Mouse (Mus musculus): ENCODE measurements around the gene Cachd1.

Gene Cachd1

DNA sequence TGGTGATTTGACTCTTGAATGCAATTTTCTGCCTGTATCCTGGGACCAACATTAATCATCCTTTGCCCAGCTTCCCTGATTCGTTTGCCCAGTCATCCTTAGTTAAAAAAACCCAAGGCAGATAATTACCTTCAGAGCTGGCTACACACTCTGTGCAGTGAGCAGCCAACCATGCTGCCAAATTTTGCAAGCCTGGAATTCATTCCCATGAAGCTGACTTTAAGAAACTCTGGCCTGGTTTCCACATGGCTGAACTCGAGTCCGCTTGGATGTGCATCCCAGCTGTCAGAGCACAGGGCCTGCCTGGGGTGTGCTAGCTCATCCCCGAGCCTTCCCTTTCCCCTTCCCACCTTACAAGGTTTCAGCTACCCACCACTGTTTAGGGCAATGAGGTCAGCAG is 214.5 kb downstream of the Cachd1 start:
- in situ Hi-C loops (cut with MboI) = no loop called here

DNA sequence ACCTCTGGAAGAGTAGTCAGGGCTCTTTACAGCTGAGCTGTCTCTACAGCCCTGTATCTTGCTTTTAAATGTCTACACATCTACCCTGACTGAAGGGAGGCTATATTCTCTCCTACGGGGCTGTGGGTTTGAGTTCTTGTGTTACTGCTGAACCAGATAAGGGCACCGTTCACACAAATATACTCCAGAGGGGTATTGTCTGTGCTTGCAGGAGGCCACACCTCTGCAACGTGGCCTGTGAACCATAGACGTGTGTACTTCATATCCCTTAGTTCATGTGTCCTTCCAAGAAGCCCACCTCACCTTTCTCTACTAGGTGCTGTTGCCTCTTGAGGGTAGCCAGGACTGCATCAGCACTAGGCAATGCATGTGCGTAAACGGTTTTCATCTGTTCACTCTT is 215.6 kb downstream of the Cachd1 start:
- in situ Hi-C loops (cut with MboI) = no loop called here

DNA sequence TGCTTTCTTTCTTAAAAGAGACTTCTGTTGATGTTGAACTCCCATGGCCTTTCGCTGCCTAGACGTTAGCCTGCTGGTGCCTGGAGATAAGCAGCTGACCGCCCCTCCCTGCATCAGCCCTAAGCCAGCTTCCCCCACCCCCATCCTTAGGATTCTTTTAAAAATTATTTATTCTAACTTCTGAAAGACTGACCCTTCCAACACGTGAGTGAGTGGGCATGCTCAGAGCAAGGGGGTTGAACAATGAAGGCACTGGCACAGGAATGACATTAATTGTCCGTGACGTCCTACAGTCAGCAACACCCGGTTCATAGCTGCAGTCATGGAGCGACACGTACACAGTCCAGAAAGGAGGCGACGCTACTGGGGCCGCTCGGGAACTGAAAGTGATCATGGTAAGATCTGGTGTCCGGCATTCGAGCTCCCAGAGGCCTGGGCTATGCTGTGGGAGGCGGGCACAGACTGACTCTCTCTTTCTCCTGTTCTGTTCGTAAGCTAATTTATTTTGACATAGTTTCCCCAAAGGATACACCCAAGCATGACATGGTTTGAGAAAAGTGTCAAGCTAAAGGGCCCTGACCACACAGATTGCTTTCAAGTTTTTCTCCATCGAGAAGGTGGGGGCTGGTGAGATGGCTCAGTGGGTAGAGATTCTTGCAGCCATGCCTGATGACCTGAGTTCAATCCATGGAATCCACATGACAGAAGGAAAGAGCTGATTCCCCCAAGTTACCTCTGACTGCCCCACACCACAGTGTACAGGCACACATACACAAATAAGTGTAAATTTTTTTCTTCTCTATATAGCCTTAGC is 218.2 kb downstream of the Cachd1 start:
- in situ Hi-C loops (cut with MboI) = no loop called here

DNA sequence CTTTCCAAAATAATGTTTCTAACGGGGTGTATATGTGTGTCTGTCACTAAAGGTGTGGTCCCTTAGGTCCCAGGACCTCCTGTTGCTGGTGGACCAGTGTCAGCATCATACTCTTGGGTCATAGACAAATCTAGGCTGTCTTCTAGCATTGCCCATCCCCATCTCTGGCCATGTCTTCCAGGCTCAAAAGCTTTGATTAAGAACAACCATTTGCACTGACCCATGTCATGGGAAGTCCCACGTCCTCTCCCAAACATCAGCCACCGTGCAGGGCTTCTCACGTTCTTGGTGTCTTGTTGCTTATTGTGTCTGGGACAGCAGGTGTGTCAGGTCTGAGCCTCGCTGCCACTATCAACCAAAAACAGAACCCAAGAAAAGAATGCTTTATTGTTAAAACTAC is 219.1 kb downstream of the Cachd1 start:
- in situ Hi-C loops (cut with MboI) = no loop called here

DNA sequence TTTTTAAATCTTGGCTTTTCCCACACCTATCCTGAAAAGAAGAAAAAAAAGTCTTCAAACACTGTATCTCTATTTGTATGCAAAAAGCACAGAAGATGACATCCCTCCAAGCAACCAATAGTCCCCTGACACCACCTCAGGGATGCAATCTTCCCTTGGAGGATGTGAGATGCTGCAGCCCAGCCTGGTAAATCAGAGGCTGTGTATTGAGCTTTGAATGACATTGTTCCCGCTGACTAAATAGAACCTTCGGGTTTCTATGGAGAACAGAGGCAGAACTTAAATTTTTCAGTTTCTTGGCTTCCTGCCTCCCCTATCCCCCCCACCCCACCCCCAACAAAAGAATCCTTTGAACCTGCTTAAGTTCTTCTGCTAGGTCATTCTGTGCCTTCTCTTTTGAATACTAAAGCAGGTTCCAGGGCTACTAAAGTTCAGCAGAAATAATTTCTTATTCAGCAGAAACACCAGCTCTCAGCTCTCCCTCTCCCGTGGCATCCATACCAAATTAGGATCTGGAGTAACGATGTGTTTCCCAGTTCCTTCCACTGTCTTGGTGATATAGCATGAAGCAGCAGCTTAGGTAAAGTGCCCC is 219.7 kb downstream of the Cachd1 start:
- in situ Hi-C loops (cut with MboI) = no loop called here

DNA sequence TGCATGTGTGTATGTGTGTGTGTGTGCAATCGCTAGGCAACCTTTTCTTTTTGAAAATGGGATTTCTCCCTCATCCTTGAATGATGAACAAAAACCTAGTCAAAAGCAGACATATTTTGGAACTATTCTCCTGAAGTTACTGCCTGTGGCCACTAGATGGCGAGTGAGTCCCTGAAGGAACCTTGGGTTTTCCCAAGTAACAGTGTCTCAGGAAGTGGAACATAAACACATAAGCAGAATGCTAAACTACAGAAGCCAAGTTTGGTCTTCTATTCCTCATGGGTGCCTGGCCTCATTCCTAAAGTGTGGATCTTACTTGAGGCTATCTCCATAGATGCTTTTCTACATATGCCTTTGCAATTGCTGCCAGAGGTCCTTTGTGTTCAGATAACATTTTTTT is 221.7 kb downstream of the Cachd1 start:
- in situ Hi-C loops (cut with MboI) = no loop called here

DNA sequence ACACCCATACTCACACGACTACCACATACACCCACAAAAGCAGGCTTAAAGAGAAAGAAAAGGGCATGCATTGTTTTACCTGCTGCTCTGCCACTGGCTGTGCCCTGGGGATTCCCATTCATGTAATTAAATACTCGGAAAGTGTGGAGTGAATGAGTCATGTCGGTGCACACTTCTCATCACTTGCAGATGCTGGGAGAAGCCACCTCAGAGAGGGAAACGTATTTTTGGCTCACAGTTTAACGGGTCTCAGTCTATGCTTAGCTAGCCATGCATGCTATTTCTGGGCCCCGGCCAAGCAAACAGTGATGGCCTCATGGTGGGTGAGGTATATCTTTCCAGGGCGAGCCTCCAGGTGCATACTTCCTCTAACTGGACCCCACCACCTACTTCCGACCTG is 222.4 kb downstream of the Cachd1 start:
- in situ Hi-C loops (cut with MboI) = no loop called here

DNA sequence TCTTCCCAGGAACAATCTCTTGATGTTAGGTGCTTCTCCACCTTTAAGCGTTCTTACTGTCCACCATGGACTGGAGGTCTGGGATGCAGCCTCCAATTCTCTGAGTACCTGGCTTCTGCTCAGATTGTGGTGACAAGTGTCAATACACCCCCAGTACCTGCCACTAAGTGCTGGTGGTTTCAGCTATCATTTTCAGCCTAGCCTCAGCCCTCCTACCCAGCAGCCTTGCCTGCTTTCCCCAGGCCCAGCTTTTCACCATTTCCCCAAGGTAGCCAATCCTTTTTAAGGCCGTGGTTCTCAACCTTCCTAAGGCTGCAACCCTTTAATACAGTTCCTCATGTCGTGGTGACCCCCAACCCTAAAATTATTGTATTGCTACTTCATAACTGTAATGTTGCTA is 224.1 kb downstream of the Cachd1 start:
- in situ Hi-C loops (cut with MboI) = no loop called here

DNA sequence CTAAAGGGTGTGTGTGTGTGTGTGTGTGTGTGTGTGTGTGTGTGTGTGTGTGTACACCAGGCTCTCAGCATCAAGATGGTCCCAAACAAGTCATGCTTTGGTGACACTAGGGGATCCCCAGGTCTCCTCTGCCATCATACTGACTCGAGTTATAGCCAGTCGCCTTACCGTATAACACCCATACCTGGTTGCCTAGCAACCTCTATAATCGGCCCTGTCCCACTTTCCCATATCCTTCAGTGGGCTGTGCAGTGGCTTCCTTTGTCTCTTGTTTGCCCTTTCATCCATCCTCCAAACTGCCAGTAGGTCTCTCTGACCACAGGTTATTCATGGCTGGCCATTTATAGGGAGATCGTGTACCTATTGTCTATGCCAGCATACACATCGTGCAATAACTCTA is 224.6 kb downstream of the Cachd1 start:
- in situ Hi-C loops (cut with MboI) = no loop called here

DNA sequence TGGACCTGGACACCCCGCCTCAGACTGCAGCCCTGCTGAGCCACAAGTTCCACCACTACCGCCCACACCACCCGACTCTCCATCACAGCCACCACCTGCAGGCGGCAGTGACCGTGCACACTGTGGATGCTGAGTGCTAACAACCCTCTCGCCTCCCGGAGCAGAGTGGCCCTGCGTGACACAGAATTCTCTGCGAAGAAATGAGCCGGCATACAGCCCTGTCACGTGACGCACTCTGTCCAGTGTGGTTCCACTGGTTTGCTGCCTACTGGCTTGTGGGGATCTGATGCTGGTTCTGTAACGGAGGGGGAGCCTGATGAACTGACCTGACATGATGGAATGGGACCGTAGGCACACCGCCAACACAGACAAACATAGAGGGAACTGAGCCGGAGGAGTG is 226.5 kb downstream of the Cachd1 start:
- in situ Hi-C loops (cut with MboI) = no loop called here

DNA sequence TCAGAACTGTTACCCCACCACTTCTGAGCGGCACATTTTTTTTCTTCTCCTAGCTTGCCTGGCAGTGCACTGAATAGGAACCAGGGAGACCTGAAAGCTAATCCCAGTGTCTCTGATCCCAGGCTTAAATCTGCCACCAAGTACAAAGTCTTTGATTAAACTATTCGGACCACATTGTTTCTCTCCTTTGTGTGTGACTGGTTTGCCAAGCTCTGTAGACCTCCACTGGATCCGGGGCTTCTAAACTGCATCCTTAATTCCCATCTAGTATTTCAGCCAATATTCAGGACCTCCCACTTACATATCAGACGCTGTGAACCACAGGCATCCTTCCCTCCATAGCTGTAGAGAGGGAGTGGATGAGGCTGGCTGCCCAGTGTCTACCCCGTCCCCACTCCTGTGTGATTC is 231.9 kb downstream of the Cachd1 start:
- in situ Hi-C loops (cut with MboI) = no loop called here

DNA sequence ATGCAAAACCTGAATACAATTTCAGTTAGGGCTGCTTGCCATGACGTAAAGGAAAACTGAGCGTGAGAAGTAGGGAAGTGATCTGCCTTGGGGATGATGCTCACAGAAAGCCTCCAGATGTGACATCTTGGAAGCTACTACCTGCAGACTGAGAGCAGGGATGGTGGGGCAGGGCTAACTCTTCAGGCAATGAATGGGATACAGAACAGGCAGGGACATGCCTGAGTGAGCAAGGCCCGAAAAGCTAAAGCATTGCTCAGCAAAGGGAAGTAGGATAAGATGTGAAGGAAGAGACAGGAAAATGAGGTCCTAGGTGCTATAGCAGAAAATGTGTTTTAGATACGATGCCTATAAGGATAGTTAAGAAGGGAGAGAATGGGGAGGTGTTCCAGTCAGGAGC is 232.6 kb downstream of the Cachd1 start:
- in situ Hi-C loops (cut with MboI) = no loop called here

DNA sequence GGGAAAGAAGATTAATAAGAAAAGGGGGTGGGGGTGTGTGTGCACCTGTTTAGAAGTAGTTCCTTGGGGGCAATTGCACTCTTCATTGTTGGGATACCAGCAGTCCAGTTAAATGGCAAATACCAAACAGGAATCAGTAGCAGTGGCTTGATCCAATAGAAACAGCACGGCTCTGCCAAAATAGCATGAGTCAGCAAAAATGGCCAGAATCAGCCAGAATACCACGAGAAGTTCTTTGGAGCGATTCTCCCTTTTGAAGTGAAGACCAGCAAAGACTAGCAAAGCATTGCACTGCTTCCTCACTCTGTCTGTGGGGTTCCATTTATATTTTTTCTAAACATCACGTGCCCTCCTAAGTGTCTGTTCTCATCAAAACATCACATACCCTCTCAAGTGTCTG is 241.3 kb downstream of the Cachd1 start:
- in situ Hi-C loops (cut with MboI) = no loop called here

DNA sequence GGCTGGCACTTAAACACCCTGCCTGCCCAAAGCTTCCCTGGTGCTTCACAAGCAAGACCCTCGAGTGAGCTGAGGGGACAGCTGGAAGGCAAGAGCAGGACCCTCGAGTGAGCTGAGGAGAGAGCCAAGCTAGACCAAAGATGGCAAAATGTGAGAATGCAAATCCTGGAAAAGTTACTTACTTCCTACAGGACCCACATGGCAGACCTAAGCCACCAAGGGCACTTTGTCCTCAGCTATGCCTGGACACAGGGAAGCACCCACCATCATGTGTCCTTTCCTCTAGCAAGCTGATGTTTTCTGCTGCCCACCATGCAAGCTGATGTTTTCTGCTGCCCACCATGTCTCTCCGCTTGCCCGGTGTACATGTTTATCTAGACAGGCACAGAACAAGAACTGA is 244.1 kb downstream of the Cachd1 start, which contains the start of gene Gm10577:
Gene Gm10577, minus strand, starts transcription at position 101 of the 400 bp plus-strand sequence.
- in situ Hi-C loops (cut with MboI) = no loop called here

DNA sequence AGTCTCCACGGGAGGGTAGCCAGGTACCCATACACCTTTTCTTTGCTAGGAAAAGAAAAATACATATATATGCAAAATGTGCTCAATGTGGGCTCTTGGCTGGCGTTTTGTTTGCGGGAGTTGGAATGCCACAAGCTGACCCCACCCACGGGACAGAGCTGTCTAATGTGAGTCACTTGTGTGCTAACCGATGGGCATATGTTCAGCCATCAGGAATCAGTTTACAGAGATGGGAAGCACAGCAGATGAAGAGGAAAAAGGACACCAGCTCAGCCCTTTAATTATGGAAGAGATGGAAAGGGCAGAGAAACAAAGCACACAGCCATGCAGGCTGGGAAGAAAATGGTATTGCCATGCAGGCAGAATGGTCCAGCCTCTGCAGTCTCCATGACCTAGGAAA is 250.1 kb downstream of the Cachd1 start:
- in situ Hi-C loops (cut with MboI) = no loop called here

DNA sequence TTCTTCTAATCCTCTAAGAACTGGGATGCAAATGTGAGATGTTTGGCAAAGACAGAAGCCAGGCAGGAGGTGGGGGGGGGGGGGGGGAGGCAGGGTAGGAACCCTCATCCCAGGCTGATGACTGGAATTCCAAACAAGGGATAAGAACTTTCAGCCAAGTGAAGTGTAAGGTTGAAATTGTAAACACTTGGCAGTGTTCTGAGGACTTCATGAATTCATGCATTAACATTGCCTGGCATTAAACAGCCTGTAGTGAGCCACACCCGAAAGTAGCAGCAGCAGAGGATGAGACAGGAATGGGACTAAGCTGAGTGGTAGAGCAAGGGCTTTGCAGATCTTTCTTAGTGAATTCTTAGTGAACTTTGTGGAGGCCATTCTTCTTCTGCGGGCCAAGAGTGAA is 250.5 kb downstream of the Cachd1 start:
- in situ Hi-C loops (cut with MboI) = no loop called here

DNA sequence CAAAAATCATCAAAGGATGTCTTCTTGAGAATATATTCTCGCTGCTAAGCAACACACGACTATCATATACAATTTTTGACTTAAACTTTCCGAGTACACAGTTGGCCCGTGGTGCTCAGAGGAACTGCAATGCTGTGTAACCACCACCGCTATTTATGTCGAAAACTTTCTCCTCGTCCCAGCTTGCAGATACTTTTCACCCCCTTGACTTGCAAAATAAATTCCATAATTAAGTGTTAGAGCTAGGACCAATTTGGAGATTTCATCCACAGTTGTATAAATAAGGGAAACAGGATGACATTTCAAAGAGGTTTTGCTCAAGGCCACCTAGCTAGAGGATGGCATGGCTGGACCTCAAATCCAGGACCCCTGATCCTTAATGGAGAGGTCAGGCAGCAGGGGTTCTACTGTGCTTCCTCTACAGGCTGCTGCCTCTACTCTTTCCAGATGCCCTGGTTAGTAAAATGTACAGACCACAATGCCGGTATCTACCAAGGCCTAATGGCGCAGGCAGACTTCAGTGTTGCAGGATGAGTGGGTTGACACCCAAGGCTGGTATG is 251.5 kb downstream of the Cachd1 start:
- in situ Hi-C loops (cut with MboI) = no loop called here

DNA sequence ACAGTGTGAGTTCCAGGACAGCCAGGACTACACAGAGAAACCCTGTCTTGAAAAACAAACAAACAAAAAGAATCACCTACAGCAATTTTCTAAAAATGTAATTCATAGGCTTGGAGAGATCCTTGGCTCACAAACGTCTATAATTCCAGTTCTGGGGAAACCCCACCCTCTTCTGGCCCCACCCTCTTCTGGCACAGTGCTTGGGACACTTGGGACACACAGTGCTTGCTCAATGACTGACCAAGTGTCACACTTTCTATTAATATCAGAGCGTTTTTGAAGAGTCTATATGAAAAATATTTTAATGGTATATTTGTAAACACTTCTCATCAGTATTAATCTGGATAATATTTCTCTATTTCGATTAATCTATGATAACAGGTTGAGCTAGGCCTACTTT is 256.6 kb downstream of the Cachd1 start:
- in situ Hi-C loops (cut with MboI) = no loop called here

DNA sequence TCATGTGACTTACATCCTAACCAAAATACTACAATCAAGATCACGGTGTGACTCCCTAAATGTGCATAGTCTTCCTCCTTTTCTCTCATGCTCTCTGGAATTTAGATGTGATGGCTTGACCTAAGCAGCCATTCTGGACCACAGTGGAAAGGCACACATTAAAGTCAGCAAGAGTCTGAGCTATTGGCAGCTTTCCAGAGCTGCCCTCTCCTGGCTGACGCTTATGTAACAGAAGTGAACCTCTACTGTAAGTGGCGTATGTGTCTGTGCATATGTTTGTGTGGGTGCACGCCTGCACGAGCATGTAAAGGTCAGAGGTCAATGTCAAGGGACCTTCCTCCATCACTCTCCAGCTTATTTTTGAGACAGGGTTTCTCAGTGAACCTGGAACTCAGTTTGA is 258.7 kb downstream of the Cachd1 start:
- in situ Hi-C loops (cut with MboI) = no loop called here

DNA sequence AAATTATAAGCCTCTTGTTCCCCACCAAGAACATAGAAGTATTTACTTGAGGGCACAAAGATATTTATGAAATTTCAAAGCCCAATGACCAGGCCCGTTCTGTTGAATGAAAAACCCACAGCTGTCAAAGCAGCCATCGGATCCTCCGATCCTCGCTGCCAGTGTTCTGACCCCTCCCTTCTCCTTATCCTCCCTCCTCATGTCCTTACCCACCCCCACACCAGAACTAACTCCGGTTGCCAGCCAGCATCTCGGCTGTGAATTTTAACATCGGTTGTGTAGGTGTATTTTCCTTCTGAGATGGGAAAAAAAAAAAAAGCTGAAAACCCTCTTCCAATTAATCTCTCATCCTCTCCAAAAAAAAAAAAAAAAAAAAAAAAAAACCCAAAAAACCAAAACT is 260.7 kb downstream of the Cachd1 start:
- in situ Hi-C loops (cut with MboI) = no loop called here

DNA sequence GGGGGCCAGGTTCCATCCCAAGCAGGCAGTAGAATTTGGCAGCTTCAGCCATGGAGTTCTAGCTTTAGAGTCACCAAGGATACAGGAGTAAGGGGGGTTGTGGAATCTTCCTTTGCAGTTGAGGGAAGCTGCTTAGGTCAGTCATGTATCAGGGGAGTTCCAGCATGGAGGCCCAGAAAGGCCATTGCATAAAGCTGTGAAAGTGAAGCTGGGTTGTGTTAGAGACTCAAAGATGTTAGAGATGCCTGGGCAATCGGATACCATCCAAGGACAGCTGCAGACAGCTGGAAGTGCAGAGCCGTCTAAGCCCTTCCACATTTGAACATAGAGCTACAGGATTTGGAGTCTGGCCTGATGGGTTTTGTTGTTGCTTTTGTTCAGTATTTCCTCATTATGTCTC is 267.2 kb downstream of the Cachd1 start:
- in situ Hi-C loops (cut with MboI) = no loop called here

DNA sequence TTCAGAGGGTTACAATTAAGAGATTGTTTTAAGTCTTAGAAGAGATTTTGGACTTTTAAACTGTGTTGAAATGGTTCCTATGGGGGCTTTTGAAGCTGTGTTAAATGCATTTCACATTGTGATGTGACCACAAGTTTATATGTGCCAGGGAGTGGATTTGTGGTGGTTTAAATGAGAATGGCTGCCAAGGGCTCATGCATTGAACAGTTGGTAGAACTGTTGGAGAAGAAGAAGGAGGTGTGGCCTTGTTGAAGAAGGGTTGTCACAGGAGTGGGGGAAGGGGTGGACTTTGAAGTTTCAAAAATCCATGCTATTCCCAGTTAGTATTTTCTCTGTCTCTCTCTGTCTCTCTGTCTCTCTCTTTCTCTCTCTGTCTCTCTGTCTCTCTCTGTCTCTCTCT is 267.7 kb downstream of the Cachd1 start:
- in situ Hi-C loops (cut with MboI) = no loop called here

DNA sequence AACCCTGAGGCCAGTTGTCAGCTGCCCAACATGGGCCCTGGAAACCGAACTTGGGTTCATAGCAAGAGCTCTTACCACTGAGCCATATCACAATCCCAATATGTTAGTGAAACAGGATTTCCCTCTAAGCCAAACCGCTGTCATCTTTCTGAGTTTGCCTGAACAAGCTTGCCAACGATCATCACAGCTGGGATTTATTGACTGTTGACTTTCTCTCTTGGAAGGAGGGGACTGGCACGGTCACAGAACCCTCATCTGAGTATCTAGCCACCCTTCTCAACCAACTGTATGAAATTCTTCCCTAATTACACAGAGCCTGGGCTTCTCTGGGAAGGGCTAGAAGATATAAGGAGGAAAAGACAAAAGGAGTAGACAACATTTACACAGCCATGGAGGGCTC is 270.1 kb downstream of the Cachd1 start:
- in situ Hi-C loops (cut with MboI) = no loop called here

DNA sequence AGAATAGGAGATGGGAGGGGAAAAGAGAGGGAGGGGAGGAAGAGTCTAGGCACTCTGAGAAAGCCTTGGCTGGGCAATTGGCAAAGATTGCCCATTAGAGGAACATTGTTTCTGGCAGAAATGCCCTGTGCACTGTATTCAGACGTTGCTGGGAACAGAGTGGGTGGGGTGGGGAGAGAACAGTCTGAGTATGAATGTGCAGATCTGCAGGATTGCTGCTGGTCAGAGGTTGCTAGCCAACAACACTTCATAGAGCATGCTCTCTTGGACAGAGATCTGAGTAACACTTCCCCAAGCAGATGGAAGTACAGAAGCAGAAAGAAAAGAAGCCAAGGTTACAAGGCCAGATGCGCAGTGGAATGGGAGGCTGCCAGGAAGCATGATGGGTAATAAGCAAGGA is 285.7 kb downstream of the Cachd1 start:
- in situ Hi-C loops (cut with MboI) = no loop called here
